Mouse (Mus musculus) layer of hippocampus, adult 9-11 months (tissue): Measurements from ENCODE around the gene Fbxl17.

Experiments used
- DNase-seq: peaks from one replicate; pipeline ENCODE4 v3.0.0; 2022

Gene Fbxl17

GRCm38 (mm10) chr17:63402741-63403681 lies 96.8 kb downstream of the Fbxl17 start:
- DNase-seq: no peak

- DNase-seq: no peak
Observed at GRCm38 (mm10) chr17:63402170-63402569, 97.6 kb downstream of the Fbxl17 start.

- no peak for DNase-seq
Observed at GRCm38 (mm10) chr17:63400640-63401039, 99.2 kb downstream of the Fbxl17 start.

- no peak for DNase-seq
Observed at GRCm38 (mm10) chr17:63399816-63400215, 100.0 kb downstream of the Fbxl17 start.

GRCm38 (mm10) chr17:63391506-63391905 lies 108.3 kb downstream of the Fbxl17 start:
- no peak for DNase-seq

- no peak for DNase-seq
Observed at GRCm38 (mm10) chr17:63390951-63391350, 108.9 kb downstream of the Fbxl17 start.

- no peak for DNase-seq
Observed at GRCm38 (mm10) chr17:63370977-63371376, 128.8 kb downstream of the Fbxl17 start.

GRCm38 (mm10) chr17:63369631-63370310 lies 130.0 kb downstream of the Fbxl17 start:
- no peak for DNase-seq

GRCm38 (mm10) chr17:63367476-63367875 lies 132.3 kb downstream of the Fbxl17 start:
- DNase-seq: no peak

- no peak for DNase-seq
Observed at GRCm38 (mm10) chr17:63366045-63366444, 133.8 kb downstream of the Fbxl17 start.

GRCm38 (mm10) chr17:63364605-63365004 lies 135.2 kb downstream of the Fbxl17 start:
- no peak for DNase-seq

- DNase-seq: no peak
Observed at GRCm38 (mm10) chr17:63362196-63362595, 137.6 kb downstream of the Fbxl17 start.

- no peak for DNase-seq
Observed at GRCm38 (mm10) chr17:63361679-63362078, 138.1 kb downstream of the Fbxl17 start.

GRCm38 (mm10) chr17:63358837-63359236 lies 141.0 kb downstream of the Fbxl17 start:
- no peak for DNase-seq

- DNase-seq: no peak
Observed at GRCm38 (mm10) chr17:63356202-63356601, 143.6 kb downstream of the Fbxl17 start.

GRCm38 (mm10) chr17:63352634-63353195 lies 147.1 kb downstream of the Fbxl17 start:
- DNase-seq: no peak

GRCm38 (mm10) chr17:63351682-63352081 lies 148.1 kb downstream of the Fbxl17 start:
- no peak for DNase-seq

- no peak for DNase-seq
Observed at GRCm38 (mm10) chr17:63350876-63351509, 148.8 kb downstream of the Fbxl17 start.

- no peak for DNase-seq
Observed at GRCm38 (mm10) chr17:63344101-63344500, 155.7 kb downstream of the Fbxl17 start.

- no peak for DNase-seq
Observed at GRCm38 (mm10) chr17:63343076-63343475, 156.7 kb downstream of the Fbxl17 start.

GRCm38 (mm10) chr17:63342440-63342839 lies 157.4 kb downstream of the Fbxl17 start:
- no peak for DNase-seq

- no peak for DNase-seq
Observed at GRCm38 (mm10) chr17:63341203-63341602, 158.6 kb downstream of the Fbxl17 start.

GRCm38 (mm10) chr17:63328888-63329287 lies 170.9 kb downstream of the Fbxl17 start:
- no peak for DNase-seq
